Mouse (Mus musculus) E14TG2a.4 (cell line): ENCODE results near the gene Atp1a1.

Experiments
- CTCF ChIP-seq: conservative IDR thresholded peaks from 2 replicates; pipeline ENCODE4 v1.5.1; 2014; ENCODE audit warnings: low read length
- POU5F1 ChIP-seq: IDR thresholded peaks from 2 replicates; pipeline ENCODE4 v1.6.1; 2014; ENCODE audit warnings: low read length, borderline replicate concordance

DNA sequence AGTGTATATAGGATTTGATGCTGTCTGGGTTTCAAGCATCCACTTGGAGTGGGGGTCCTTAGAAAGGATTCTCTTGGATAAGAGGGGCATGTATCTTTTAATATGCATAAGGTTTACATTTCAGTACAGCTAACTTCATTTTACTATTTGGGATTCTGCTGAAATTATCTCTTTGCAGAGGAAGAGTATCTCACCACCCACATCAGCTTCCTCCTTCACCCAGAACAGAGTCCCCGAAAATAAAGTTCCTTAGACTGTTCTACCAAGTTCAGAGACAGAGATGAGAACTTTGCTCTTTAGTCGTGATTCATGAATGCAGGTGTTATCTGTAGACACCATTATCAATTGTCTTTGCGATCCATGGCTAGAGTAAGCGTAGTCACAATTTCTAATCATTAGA lies 14.5 kb upstream of the Atp1a1 start:
- TF ChIP-seq CTCF (no peak), POU5F1 (no peak)
